Mouse (Mus musculus) limb, embryonic 11.5 days (tissue): ENCODE data around the gene Ehd3. TPM values are rescaled to one million over a fixed set of nuclear protein-coding genes. Genes with fewer than 3 reads are reported as not detected.
A peak's percentile ranks its signal among the peaks of the same experiment; 100 is the strongest.

Experiments used
- ATAC-seq: fragments of 200-750 bp; cut with Nextera tagmentation; 2 replicates; pipeline ENCODE4 v1.8.0; 2017; ENCODE audit warnings: low read depth; ENCODE audit not compliant: insufficient number of reproducible peaks, low FRiP score, low TSS enrichment
- DNase-seq: peaks from one replicate; pipeline ENCODE4 v3.0.0-alpha.2; 2015; ENCODE audit warnings: low spot score
- H3K27ac ChIP-seq: fragments of 300-500 bp; sonication (generic); replicated peaks from 2 replicates; pipeline ENCODE4 v1.5.1; 2014; ENCODE audit warnings: low read depth, mild to moderate bottlenecking, low read length
- H3K27me3 ChIP-seq: fragments of 300-500 bp; sonication (generic); 2 replicates; pipeline ENCODE4 v1.6.1; 2014; ENCODE audit warnings: mild to moderate bottlenecking, low read length, mixed read lengths; ENCODE audit not compliant: control insufficient read depth, insufficient read depth
- H3K36me3 ChIP-seq: fragments of 300-500 bp; sonication (generic); 2 replicates; pipeline ENCODE4 v1.6.1; 2014; ENCODE audit warnings: mild to moderate bottlenecking, low read length, moderate library complexity, mixed read lengths; ENCODE audit not compliant: control insufficient read depth, insufficient read depth
- H3K4me1 ChIP-seq: fragments of 300-500 bp; sonication (generic); 2 replicates; pipeline ENCODE4 v1.6.1; 2014; ENCODE audit warnings: low read length, mixed read lengths; ENCODE audit not compliant: control insufficient read depth, insufficient read depth
- H3K4me2 ChIP-seq: fragments of 300-500 bp; sonication (generic); 2 replicates; pipeline ENCODE4 v1.6.1; 2014; ENCODE audit warnings: low read depth, mild to moderate bottlenecking, moderate library complexity; ENCODE audit not compliant: severe bottlenecking
- H3K4me3 ChIP-seq: fragments of 300-500 bp; sonication (generic); 2 replicates; pipeline ENCODE4 v1.5.1; 2014; ENCODE audit warnings: low read depth, low read length
- H3K9ac ChIP-seq: fragments of 300-500 bp; sonication (generic); 2 replicates; pipeline ENCODE4 v1.6.1; 2014; ENCODE audit warnings: mild to moderate bottlenecking, low read length
- H3K9me3 ChIP-seq: fragments of 300-500 bp; sonication (generic); 2 replicates; pipeline ENCODE4 v1.6.1; 2016; ENCODE audit warnings: low read length; ENCODE audit not compliant: control insufficient read depth
- WGBS: fragments of 180-500 bp; shearing (Covaris S2); extraction: QIAGEN DNeasy Blood & Tissue Kit; methylation state at CpG from one replicate; pipeline ENCODE4 v1.1.7; 2014; 5-methylcytosine and 5-hydroxymethylcytosine counted together
- polyA plus RNA-seq: library from polyadenylated mRNA; unstranded; fragments of >200 nt; fragmentation: Nextera tagmentation; extraction: Ambion mirVana; gene quantifications from 2 replicates; pipeline ENCODE4 v1.2.1, GENCODE M21; 2014

Gene Ehd3
- 9.3 and 9.5 TPM in 2 replicates for polyA plus RNA-seq

DNA sequence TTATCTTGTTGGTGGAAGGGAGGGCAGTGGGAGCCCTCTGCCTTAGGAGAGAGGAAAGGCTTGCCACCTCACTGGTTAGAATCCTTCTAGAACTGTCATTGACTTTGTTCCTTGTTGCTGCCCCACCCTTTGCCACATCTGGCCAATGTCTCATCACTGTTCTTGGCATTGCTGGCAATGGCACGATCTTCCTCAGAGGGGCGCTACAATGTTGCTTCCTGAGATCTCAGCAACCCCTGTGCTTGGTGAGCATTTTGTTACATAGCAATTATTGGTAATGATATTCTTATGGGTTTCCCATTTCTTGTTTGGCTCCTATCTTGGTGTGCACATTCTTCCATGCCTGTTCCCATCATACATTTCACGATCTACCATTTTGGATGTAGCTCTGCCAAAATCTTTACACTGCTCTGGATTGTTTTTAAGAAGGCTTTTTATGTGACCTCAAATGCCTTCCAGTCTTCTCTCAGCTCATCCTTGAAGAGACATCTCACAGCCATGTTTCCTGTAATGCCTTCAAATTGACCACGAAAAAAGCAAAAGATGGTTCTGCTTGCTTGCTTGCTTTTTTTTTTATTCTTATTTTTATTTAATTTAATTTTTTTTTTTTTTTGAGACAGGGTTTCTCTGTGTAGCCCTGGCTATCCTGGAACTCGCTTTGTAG lies at the start of gene Ehd3:
Ehd3 (plus strand) TSS at position 614 of the 664 bp plus-strand sequence.
- ATAC-seq (no peak), DNase-seq (no peak)
- no peaks in the 10 kb centered on the region for H3K4me1 ChIP-seq
- H3K4me2 ChIP-seq, result peak within 1 kb of the TSS; percentile 90
- H3K27me3 ChIP-seq, result no peaks in the 10 kb centered on the region
- no peak within 1 kb of the TSS for H3K27ac ChIP-seq
- H3K9me3 ChIP-seq, result no peaks in the 10 kb centered on the region
- peak within 1 kb of the TSS; percentile 57 for H3K9ac ChIP-seq
- 89% methylated on average over 5 of the region's 5 CpGs for WGBS
- no peaks in the 10 kb centered on the region for H3K36me3 ChIP-seq
- peak within 1 kb of the TSS; percentile 54 for H3K4me3 ChIP-seq

DNA sequence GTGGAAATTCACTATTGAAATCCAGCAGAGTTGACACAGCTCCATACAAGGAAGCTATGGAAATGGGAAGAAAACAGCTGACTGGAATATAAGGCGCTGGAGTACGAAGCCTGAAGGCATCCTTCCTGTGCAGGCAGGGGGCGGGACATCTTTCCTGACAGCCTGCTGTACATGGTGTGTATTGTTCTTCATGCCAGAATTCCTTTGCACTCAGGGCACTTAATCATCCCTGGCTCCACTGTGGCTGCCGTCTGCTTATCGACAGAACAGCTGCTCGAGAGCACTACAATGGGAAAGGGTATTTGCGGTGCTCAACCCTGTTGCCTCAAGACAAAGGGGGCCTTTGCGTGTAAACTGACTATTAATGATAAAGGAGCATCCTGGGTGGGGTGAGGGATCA lies 33.0 kb upstream of the Ehd3 start:
- DNase-seq (peak; percentile 27), ATAC-seq (peak; percentile 44; the same call in 1 of the 2 replicates)
- WGBS, result 73% methylated on average over 8 of the region's 8 CpGs
- Histone ChIP-seq H3K9me3 (no peaks in the 10 kb centered on the region), H3K27me3 (no peaks in the 10 kb centered on the region), H3K4me1 (no peaks in the 10 kb centered on the region), H3K36me3 (no peaks in the 10 kb centered on the region), H3K4me2 (no peak overlapping the region), H3K27ac (no peak overlapping the region), H3K4me3 (no peak overlapping the region), H3K9ac (no peak overlapping the region)

DNA sequence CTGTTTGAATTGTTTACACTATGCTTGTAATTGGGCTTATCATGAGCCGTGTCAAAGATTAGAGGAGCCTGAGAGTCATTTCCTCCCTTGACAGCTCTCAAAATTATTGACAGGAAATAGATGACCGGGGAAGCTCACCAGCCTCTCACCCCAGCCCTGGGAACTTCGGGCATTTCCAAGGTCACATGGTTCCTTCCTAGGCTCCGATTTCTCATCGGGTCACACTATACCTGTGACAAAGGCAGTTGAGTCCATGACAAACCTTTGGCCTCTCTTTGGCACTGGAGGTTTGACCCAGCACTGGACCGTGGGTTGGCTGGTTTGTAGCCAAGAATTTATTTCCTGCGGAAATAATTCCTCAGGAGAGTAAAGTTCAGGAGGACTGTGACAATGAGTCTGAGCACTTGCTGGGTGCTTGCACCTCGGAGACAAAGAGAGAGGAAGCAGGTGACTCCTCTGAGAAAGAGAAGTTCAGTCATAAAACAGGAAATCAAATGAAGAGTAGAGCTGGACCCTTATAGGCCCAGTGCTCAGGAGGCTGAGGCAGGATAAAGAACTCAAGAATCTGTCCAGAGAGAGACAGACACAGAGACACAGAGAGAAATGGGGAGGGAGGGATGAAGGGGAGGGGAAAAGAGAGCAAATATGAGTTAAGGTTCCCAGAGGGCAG lies 17.2 kb upstream of the Ehd3 start:
- Histone ChIP-seq H3K36me3 (no peaks in the 10 kb centered on the region), H3K9ac (no peak overlapping the region), H3K27me3 (no peaks in the 10 kb centered on the region), H3K4me3 (no peak overlapping the region), H3K4me1 (no peaks in the 10 kb centered on the region), H3K4me2 (no peak overlapping the region), H3K9me3 (no peaks in the 10 kb centered on the region), H3K27ac (no peak overlapping the region)
- no peak for ATAC-seq
- no peak for DNase-seq
- 68% methylated on average over 8 of the region's 8 CpGs for WGBS

DNA sequence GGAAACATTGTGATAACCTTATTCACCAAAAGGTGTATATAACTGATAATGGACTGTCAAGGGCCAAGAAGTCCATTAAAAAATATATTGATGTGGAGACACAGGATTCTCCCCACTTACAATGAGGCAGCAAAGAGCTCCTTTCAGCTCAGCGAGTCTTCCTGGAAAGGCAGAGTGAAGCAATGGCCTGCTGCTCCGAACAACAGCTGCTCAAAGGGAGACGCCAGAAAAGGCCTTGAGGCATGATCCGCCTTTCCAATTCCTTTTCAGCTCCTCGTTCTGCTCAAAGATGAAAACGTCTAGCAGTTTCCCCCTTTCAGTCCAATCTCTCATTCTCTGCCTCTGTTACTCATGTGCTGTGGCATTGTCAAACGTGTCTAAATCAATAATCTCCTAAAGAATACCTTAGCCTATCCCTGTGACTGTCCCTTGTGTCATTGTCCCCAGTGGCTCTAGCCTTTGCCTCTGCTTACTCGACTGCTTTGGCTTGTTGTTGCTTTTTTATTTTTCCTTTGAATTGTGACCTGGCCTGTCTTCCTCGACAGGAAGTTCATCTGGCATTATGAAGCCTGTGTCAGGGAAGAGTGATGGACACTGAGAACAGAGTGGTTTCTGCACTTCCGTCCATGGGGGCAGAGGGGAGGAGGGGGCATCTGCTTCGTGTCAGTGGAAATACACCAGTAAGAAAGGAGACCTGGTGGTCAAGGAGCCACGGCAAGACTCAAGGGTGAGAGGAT lies 13.5 kb upstream of the Ehd3 start:
- Histone ChIP-seq H3K36me3 (no peaks in the 10 kb centered on the region), H3K27ac (no peak overlapping the region), H3K9ac (no peak overlapping the region), H3K4me1 (no peaks in the 10 kb centered on the region), H3K4me3 (no peak overlapping the region), H3K27me3 (no peaks in the 10 kb centered on the region), H3K4me2 (no peak overlapping the region), H3K9me3 (no peaks in the 10 kb centered on the region)
- ATAC-seq (no peak), DNase-seq (no peak)
- WGBS, result 63% methylated on average over 12 of the region's 12 CpGs

DNA sequence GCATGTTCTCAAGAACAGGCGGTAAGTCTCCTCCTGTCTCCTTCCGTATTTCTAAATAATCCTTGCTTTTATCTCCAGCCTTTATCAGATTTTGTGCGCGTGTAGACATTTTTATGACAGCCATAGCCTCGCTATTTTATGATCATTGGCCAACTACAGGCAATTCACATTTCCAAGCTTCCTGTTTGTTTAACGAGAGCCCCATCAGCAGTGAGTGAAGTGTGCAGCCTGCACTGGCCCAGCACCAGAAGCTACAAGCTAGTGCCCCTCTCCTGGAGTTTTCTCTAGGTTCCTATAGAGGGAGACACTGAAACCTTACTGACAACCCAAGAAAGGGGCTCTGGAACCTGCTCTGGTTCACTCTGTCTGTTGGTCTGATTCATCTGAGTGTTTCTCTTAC lies 7.1 kb upstream of the Ehd3 start:
- H3K4me3 ChIP-seq, result no peak overlapping the region
- no peaks in the 10 kb centered on the region for H3K4me1 ChIP-seq
- WGBS, result 40% methylated on average over 6 of the region's 6 CpGs
- DNase-seq (no peak), ATAC-seq (no peak)
- H3K9me3 ChIP-seq, result no peaks in the 10 kb centered on the region
- H3K36me3 ChIP-seq, result no peaks in the 10 kb centered on the region
- H3K4me2 ChIP-seq, result no peak overlapping the region
- no peak overlapping the region for H3K9ac ChIP-seq
- no peaks in the 10 kb centered on the region for H3K27me3 ChIP-seq
- no peak overlapping the region for H3K27ac ChIP-seq

DNA sequence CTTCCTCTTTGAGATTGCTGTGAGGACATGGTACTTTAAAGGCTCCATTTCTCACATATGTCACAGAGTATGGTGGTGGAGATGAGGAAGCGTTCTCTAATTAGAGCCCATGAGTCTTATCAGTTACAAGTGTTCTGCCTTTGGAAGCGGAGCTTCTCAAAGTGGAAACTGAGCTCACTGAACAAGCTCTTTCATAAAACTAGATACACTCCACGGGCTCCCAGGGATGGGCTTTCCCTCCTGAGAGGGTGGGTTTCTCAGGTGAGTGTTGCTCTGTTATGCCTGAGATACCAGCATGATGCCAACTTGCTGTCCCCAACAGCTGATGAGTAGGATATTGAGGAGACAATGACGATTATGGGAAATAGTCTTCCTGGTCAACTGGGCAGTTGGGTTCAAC lies 6.2 kb upstream of the Ehd3 start:
- DNase-seq, result no peak
- no peaks in the 10 kb centered on the region for H3K36me3 ChIP-seq
- 90% methylated on average over 4 of the region's 4 CpGs for WGBS
- no peaks in the 10 kb centered on the region for H3K4me1 ChIP-seq
- H3K27ac ChIP-seq, result no peak overlapping the region
- no peaks in the 10 kb centered on the region for H3K9me3 ChIP-seq
- H3K4me2 ChIP-seq, result no peak overlapping the region
- no peak overlapping the region for H3K4me3 ChIP-seq
- H3K27me3 ChIP-seq, result no peaks in the 10 kb centered on the region
- no peak for ATAC-seq
- no peak overlapping the region for H3K9ac ChIP-seq

DNA sequence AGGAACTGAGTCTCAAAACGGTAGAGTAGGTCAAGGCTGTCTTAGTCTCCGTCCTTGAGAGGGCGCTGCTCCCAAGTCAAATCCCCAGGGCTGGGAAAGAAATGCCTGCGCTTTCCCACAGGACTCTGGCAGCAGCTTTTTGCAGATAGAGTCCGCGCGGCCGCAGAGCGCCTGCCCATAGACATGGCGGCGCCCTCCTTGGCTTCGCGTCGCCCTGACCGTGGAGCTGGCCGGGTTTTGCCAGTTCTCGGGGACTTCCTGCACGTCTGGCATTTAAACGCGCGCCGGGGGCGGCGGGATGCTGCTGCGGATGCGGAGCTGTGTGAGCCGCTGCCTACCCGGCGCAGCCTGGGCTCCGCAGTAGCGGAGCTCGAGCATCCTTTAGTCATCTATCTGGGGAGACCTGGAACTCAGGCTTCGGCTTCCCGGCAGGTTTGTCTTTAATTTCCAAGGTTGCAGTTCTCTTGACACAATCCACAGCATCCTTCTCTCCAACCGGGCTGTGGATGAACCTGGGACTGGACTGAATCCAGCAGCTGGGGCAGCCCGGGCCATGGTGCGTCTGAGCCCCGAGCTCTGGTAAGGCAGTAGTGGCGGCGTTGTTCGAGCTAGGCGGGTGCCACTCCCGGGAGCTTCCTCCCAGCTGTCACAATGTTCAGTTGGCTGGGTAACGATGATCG lies 798 bp downstream of the Ehd3 start:
- H3K9me3 ChIP-seq, result no peaks in the 10 kb centered on the region
- no peak overlapping the region for H3K27ac ChIP-seq
- H3K27me3 ChIP-seq, result no peaks in the 10 kb centered on the region
- peak overlapping the region; percentile 57 for H3K9ac ChIP-seq
- peak overlapping the region; percentile 90 for H3K4me2 ChIP-seq
- DNase-seq (peak; percentile 93), ATAC-seq (peak; percentile 86)
- under 1% methylated on average over 45 of the region's 45 CpGs for WGBS
- no peaks in the 10 kb centered on the region for H3K36me3 ChIP-seq
- peak overlapping the region; percentile 54 for H3K4me3 ChIP-seq
- no peaks in the 10 kb centered on the region for H3K4me1 ChIP-seq

DNA sequence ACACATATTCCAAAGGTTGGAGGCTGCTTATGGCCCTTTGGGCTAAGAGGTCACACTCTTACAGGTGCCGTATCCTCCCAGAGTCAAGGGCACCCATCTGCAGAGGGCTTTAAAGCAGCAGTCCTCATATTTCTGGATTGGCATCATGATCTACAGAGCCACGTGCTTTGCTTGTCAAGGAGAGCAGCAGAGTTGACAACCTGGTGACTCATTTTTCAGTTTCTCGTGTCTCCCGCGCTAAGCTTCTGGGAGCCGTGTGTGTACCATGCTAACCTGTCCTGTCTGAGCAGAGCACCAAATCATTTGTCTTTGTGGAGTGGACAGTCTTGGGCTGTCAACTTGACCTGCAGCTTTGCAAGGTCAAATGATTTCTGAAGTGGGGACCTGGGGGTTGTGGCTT lies 2.4 kb downstream of the Ehd3 start:
- ATAC-seq, result no peak
- Histone ChIP-seq H3K27ac (no peak overlapping the region), H3K4me1 (no peaks in the 10 kb centered on the region), H3K27me3 (no peaks in the 10 kb centered on the region), H3K36me3 (no peaks in the 10 kb centered on the region), H3K9me3 (no peaks in the 10 kb centered on the region), H3K4me2 (no peak overlapping the region), H3K9ac (no peak overlapping the region), H3K4me3 (no peak overlapping the region)
- no peak for DNase-seq
- 81% methylated on average over 6 of the region's 6 CpGs for WGBS
